Mouse (Mus musculus): ENCODE measurements around the gene Ghr.

- no peak for TF ChIP-seq CTCF (conservative IDR thresholded peaks at IDR 0.05; ENCODE audit: insufficient read depth, insufficient read length, low read depth, low read length)
- TF ChIP-seq POLR2A (IDR thresholded peaks at IDR 0.05; ENCODE audit: low read depth, low read length): no peak
Observed at GRCm38 (mm10) chr15:3356073-3356766, 227.1 kb downstream of the Ghr start.
